ENCODE assay signal across 17 mouse cellular contexts in the genomic region with DNA sequence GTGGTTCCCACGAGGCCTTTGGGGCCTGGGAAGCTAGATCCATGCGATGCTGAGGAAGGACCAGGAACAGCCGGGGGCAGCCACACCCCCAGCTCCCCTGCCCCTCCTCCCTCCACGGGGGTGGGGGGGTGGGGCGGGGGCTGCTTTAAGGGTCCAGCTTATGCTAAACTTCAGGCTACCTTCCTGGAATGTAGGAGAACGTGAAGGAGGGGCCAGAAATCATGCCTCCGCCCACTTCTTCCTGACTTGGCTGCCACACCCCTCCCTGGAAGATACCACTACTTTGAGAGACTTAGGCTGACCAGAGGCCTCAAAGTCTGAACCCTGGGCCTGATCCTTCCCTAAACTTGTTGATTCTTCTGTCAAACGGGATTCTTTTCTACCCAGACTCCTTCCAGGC. TPM values are rescaled to one million over a fixed set of nuclear protein-coding genes. Genes with fewer than 3 reads are reported as not detected.
DNase-seq lines count a peak whose midpoint lies in the region; ATAC-seq and TF ChIP-seq lines count a peak whose summit lies in the region.
"Had no signal": no experiment of that assay in that cellular context is flagged by ENCODE, and none has a peak within 500 bp of the region (broad histone marks: within the 10 kb centered on the region; RNA-seq: fewer than 3 reads in every experiment).

No protein-coding gene starts in this region.

- no peak overlapping the region for H3K9ac ChIP-seq in hindbrain, embryonic 13.5 days
- H3K9ac ChIP-seq in MEL (ENCODE audit: control insufficient read depth, low read depth, low read length, poor library complexity, severe bottlenecking), result no peak overlapping the region
- H3K9ac ChIP-seq: embryonic facial prominence, embryonic 13.5 days had no signal

- H3K36me3 ChIP-seq in hindbrain, embryonic 10.5 days, result no peaks in the 10 kb centered on the region
- no peaks in the 10 kb centered on the region for H3K36me3 ChIP-seq in hindbrain, embryonic 13.5 days
- no peaks in the 10 kb centered on the region for H3K36me3 ChIP-seq in MEL (ENCODE audit: control insufficient read depth in 1 of 2, insufficient read depth in 2 of 2, low read length in 2 of 2)
- H3K36me3 ChIP-seq: embryonic facial prominence, embryonic 13.5 days; forebrain, embryonic 10.5 days had no signal

- TF ChIP-seq EP300 in MEL (IDR thresholded peaks at IDR 0.05; ENCODE audit: low read depth in 1 of 2, low read length in 2 of 2), result no peak

- 0 out of 2 replicates have a peak overlapping the region, but pooled peaks have one; percentile 8 for H3K27ac ChIP-seq in hindbrain, embryonic 10.5 days
- H3K27ac ChIP-seq in hindbrain, embryonic 13.5 days, result no peak overlapping the region
- H3K27ac ChIP-seq in MEL (ENCODE audit: control insufficient read depth, low read depth, low read length), result no peak overlapping the region
- H3K27ac ChIP-seq: embryonic facial prominence, embryonic 13.5 days; forebrain, embryonic 10.5 days; heart, adult 2 months had no signal

- H3K27me3 ChIP-seq in hindbrain, embryonic 10.5 days (ENCODE audit: insufficient read depth, poor library complexity, severe bottlenecking), result 0 out of 2 replicates have a peak, but pooled peaks cover 3% of the 10 kb centered on the region
- no peaks in the 10 kb centered on the region for H3K27me3 ChIP-seq in hindbrain, embryonic 13.5 days
- H3K27me3 ChIP-seq in MEL (ENCODE audit: control insufficient read depth in 1 of 2, insufficient read depth in 2 of 2, low read length in 2 of 2), result no peaks in the 10 kb centered on the region
- H3K27me3 ChIP-seq: embryonic facial prominence, embryonic 13.5 days had no signal

- no peaks in the 10 kb centered on the region for H3K9me3 ChIP-seq in hindbrain, embryonic 10.5 days
- H3K9me3 ChIP-seq in hindbrain, embryonic 13.5 days, result no peaks in the 10 kb centered on the region
- H3K9me3 ChIP-seq in MEL (replicated peaks; ENCODE audit: insufficient read depth, low read length), result no peaks in the 10 kb centered on the region
- H3K9me3 ChIP-seq: embryonic facial prominence, embryonic 13.5 days; forebrain, embryonic 10.5 days; megakaryocyte, embryonic 14.5 days had no signal

- DNase-seq in hindbrain, embryonic 10.5 days (ENCODE audit: low spot score), result no peak
- peak; percentile 20 for DNase-seq in 416B (ENCODE audit: low read depth)
- peak; percentile 35 for DNase-seq in MEL (ENCODE audit: low read depth, low spot score)
- no peak for DNase-seq in left cerebral cortex, postnatal 25 days (ENCODE audit: low spot score in 2 of 2)
- no peak for DNase-seq in gastrocnemius, adult 8-10 months (ENCODE audit: low spot score in 2 of 2)
- DNase-seq: adrenal gland, postnatal 14 days; cerebellum, postnatal 10 days; heart, adult 2 months; kidney, adult 18-20 months; retina, postnatal 1 day had no signal

- intact Hi-C loops in left cerebral cortex, postnatal 25 days (cut with DNase I), result no loop called here

- ATAC-seq in hindbrain, embryonic 13.5 days (ENCODE audit: low FRiP score), result no peak
- 0 out of 2 replicates have a peak, but pooled peaks have one; percentile 20 for ATAC-seq in megakaryocyte-erythroid progenitor cell, adult 5-6 weeks (replicated peaks; ENCODE audit: low FRiP score, low TSS enrichment, poor library complexity, severe bottlenecking)
- ATAC-seq: CD4-positive, CD25-positive, alpha-beta regulatory T cell, adult 4 months had no signal

- TF ChIP-seq POLR2A in MEL (IDR thresholded peaks at IDR 0.05; ENCODE audit: control insufficient read depth in 1 of 2, insufficient read depth in 1 of 2, low read depth in 1 of 2, low read length in 2 of 2, poor library complexity in 1 of 2), result no peak

- H3K4me3 ChIP-seq in hindbrain, embryonic 10.5 days, result no peak overlapping the region
- H3K4me3 ChIP-seq in hindbrain, embryonic 13.5 days, result no peak overlapping the region
- H3K4me3 ChIP-seq in MEL (ENCODE audit: control insufficient read depth in 1 of 2, insufficient read depth in 1 of 2, low read depth in 2 of 2, low read length in 2 of 2), result no peak overlapping the region
- H3K4me3 ChIP-seq: embryonic facial prominence, embryonic 13.5 days; forebrain, embryonic 10.5 days; heart, adult 2 months; megakaryocyte, embryonic 14.5 days had no signal

- no peaks in the 10 kb centered on the region for H3K79me2 ChIP-seq in MEL (ENCODE audit: control insufficient read depth, insufficient read depth, low read length, poor library complexity)

- TF ChIP-seq RAD21 in MEL (IDR thresholded peaks at IDR 0.05; ENCODE audit: low read depth, low read length), result no peak

- no peak for TF ChIP-seq CTCF in MEL (IDR thresholded peaks at IDR 0.05 in 2 of 3, conservative IDR thresholded peaks at IDR 0.05 in 1 of 3; ENCODE audit: control insufficient read depth in 1 of 3, insufficient read depth in 1 of 3, low read depth in 2 of 3, low read length in 3 of 3, poor library complexity in 1 of 3, severe bottlenecking in 1 of 3)

- no peak overlapping the region for H3K4me2 ChIP-seq in hindbrain, embryonic 13.5 days
- H3K4me2 ChIP-seq: embryonic facial prominence, embryonic 13.5 days; liver, embryonic 11.5 days had no signal

- peaks cover 42% of the 10 kb centered on the region for H3K4me1 ChIP-seq in hindbrain, embryonic 10.5 days (replicated peaks)
- peaks cover 6% of the 10 kb centered on the region for H3K4me1 ChIP-seq in hindbrain, embryonic 13.5 days (replicated peaks)
- peaks cover 0 to 3% of the 10 kb centered on the region in 2 experiments; a peak in 1 of 4 replicates for H3K4me1 ChIP-seq in MEL (ENCODE audit: control insufficient read depth in 1 of 2, insufficient read depth in 2 of 2, low read length in 2 of 2)

- WGBS in hindbrain, embryonic 10.5 days, result 50% methylated on average over 8 of the region's 8 CpGs
- WGBS in hindbrain, embryonic 13.5 days, result 37% methylated on average over 8 of the region's 8 CpGs

TF ChIP-seq in MEL, 35 proteins besides CTCF, POLR2A, EP300 and RAD21 (continues in another document):
- TF ChIP-seq ZKSCAN1 (IDR thresholded peaks at IDR 0.05; ENCODE audit: low read depth, low read length), result no peak
- TF ChIP-seq SIN3A (IDR thresholded peaks at IDR 0.05; ENCODE audit: low read length), result no peak
- TF ChIP-seq MAX (IDR thresholded peaks at IDR 0.05; ENCODE audit: low read length), result no peak
- no peak for TF ChIP-seq JUND (IDR thresholded peaks at IDR 0.05; ENCODE audit: low read depth, low read length)
- TF ChIP-seq BHLHE40 (IDR thresholded peaks at IDR 0.05; ENCODE audit: borderline replicate concordance, low read depth, low read length), result no peak
- no peak for TF ChIP-seq TBP (IDR thresholded peaks at IDR 0.05; ENCODE audit: low read depth, low read length)
- TF ChIP-seq HCFC1 (IDR thresholded peaks at IDR 0.05; ENCODE audit: low read depth, low read length), result no peak
- TF ChIP-seq ETS1 (IDR thresholded peaks at IDR 0.05; ENCODE audit: low read depth, low read length), result no peak
- TF ChIP-seq POLR2AphosphoS5 (IDR thresholded peaks at IDR 0.05; ENCODE audit: borderline replicate concordance, low read depth, low read length), result no peak

RNA-seq across cellular contexts. Expression of a gene that starts 17.9 kb away (rescaled TPM):
- polyA plus RNA-seq in hindbrain, embryonic 10.5 days (2016; fragmentation: Nextera tagmentation; extraction: Ambion mirVana), result 2.1 and 2.7 TPM in 2 replicates
- polyA plus RNA-seq in hindbrain, embryonic 13.5 days (2015; fragmentation: Nextera tagmentation; extraction: Ambion mirVana), result 0.44 and 0.50 TPM in 2 replicates
- 0.20 and 0.23 TPM in 2 replicates for total RNA-seq in MEL (2012; rRNA removed)
- polyA plus RNA-seq in MEL (2012; ENCODE audit: insufficient read depth in 1 of 2, insufficient read length in 2 of 2, low read depth in 1 of 2, low replicate concordance in 2 of 2, missing spikeins in 1 of 2), result 1 to 10 TPM in 1 of 2 experiments, not detected in 1; 2.7 TPM
- not detected in 2 replicates for total RNA-seq in megakaryocyte-erythroid progenitor cell, adult 5-6 weeks (2014; fragmentation: Nextera tagmentation)
- not detected in 2 replicates for total RNA-seq in megakaryocyte-erythroid progenitor cell, adult 5-6 weeks (2017)
- 10 to 100 TPM; 12.2 to 16.1 TPM for total RNA-seq in left cerebral cortex, postnatal 25 days (2021)
- total RNA-seq in gastrocnemius, adult 8-10 months (2022), result not detected

RNA-seq across cellular contexts. Expression of a gene that starts 18.7 kb away (rescaled TPM):
- polyA plus RNA-seq in hindbrain, embryonic 10.5 days (2016; fragmentation: Nextera tagmentation; extraction: Ambion mirVana), result 135 and 181 TPM in 2 replicates
- 34.4 and 34.9 TPM in 2 replicates for polyA plus RNA-seq in hindbrain, embryonic 13.5 days (2015; fragmentation: Nextera tagmentation; extraction: Ambion mirVana)
- 160 and 189 TPM in 2 replicates for total RNA-seq in MEL (2012; rRNA removed)
- 100 to 1,000 TPM in 1 of 2 experiments, not detected in 1; 145 TPM for polyA plus RNA-seq in MEL (2012; ENCODE audit: insufficient read depth in 1 of 2, insufficient read length in 2 of 2, low read depth in 1 of 2, low replicate concordance in 2 of 2, missing spikeins in 1 of 2)
- 112 and 116 TPM in 2 replicates for total RNA-seq in megakaryocyte-erythroid progenitor cell, adult 5-6 weeks (2014; fragmentation: Nextera tagmentation)
- total RNA-seq in megakaryocyte-erythroid progenitor cell, adult 5-6 weeks (2017), result 136 and 160 TPM in 2 replicates
- 1 to 10 TPM; 8.9 to 9.9 TPM for total RNA-seq in left cerebral cortex, postnatal 25 days (2021)
- 1 to 10 TPM; 4.2 to 5.4 (median 4.7) TPM for total RNA-seq in gastrocnemius, adult 8-10 months (2022)

RNA-seq across cellular contexts. Expression of a gene that starts 18.8 kb away (rescaled TPM):
- polyA plus RNA-seq in hindbrain, embryonic 10.5 days (2016; fragmentation: Nextera tagmentation; extraction: Ambion mirVana), result 387 and 389 TPM in 2 replicates
- polyA plus RNA-seq in hindbrain, embryonic 13.5 days (2015; fragmentation: Nextera tagmentation; extraction: Ambion mirVana), result 386 and 403 TPM in 2 replicates
- 322 and 354 TPM in 2 replicates for total RNA-seq in MEL (2012; rRNA removed)
- polyA plus RNA-seq in MEL (2012; ENCODE audit: insufficient read depth in 1 of 2, insufficient read length in 2 of 2, low read depth in 1 of 2, low replicate concordance in 2 of 2, missing spikeins in 1 of 2), result 100 to 1,000 TPM in 1 of 2 experiments, not detected in 1; 337 TPM
- 222 and 247 TPM in 2 replicates for total RNA-seq in megakaryocyte-erythroid progenitor cell, adult 5-6 weeks (2014; fragmentation: Nextera tagmentation)
- 196 and 256 TPM in 2 replicates for total RNA-seq in megakaryocyte-erythroid progenitor cell, adult 5-6 weeks (2017)
- 10 to 100 TPM; 70.0 to 76.0 TPM for total RNA-seq in left cerebral cortex, postnatal 25 days (2021)
- 10 to 100 TPM; 74.3 to 86.5 (median 83.2) TPM for total RNA-seq in gastrocnemius, adult 8-10 months (2022)

RNA-seq across cellular contexts. Expression of a gene that starts 40.0 kb away (rescaled TPM):
- 162 and 170 TPM in 2 replicates for polyA plus RNA-seq in hindbrain, embryonic 10.5 days (2016; fragmentation: Nextera tagmentation; extraction: Ambion mirVana)
- 157 and 159 TPM in 2 replicates for polyA plus RNA-seq in hindbrain, embryonic 13.5 days (2015; fragmentation: Nextera tagmentation; extraction: Ambion mirVana)
- total RNA-seq in MEL (2012; rRNA removed), result 36.7 and 38.1 TPM in 2 replicates
- 10 to 100 TPM in 1 of 2 experiments, not detected in 1; 69.7 TPM for polyA plus RNA-seq in MEL (2012; ENCODE audit: insufficient read depth in 1 of 2, insufficient read length in 2 of 2, low read depth in 1 of 2, low replicate concordance in 2 of 2, missing spikeins in 1 of 2)
- 50.6 and 51.2 TPM in 2 replicates for total RNA-seq in megakaryocyte-erythroid progenitor cell, adult 5-6 weeks (2014; fragmentation: Nextera tagmentation)
- total RNA-seq in megakaryocyte-erythroid progenitor cell, adult 5-6 weeks (2017), result 23.2 and 26.6 TPM in 2 replicates
- 100 to 1,000 TPM; 180 to 188 TPM for total RNA-seq in left cerebral cortex, postnatal 25 days (2021)
- 1 to 10 TPM; 2.5 to 6.0 (median 4.2) TPM for total RNA-seq in gastrocnemius, adult 8-10 months (2022)

Comparison
In these comparisons a context has a peak if more than half of its experiments do, and no peak if none do; other contexts are left out.
1. DNase-seq: peak in 416B (single experiment) and MEL (single experiment); none in hindbrain, embryonic 10.5 days (single experiment), left cerebral cortex, postnatal 25 days (0 of 2) and gastrocnemius, adult 8-10 months (0 of 2).
2. RNA of a gene that starts 17.9 kb away (total RNA-seq): 12.2 to 16.1 TPM in left cerebral cortex, postnatal 25 days; 0.20 to 0.23 TPM in MEL, not detected in gastrocnemius, adult 8-10 months and not detected in megakaryocyte-erythroid progenitor cell, adult 5-6 weeks; every median in the first group is over 10 times any median in the second.
3. RNA of a gene that starts 18.7 kb away (total RNA-seq): 160 to 189 TPM in MEL and 112 to 160 TPM in megakaryocyte-erythroid progenitor cell, adult 5-6 weeks; 8.9 to 9.9 TPM in left cerebral cortex, postnatal 25 days and 4.2 to 5.4 TPM in gastrocnemius, adult 8-10 months; every median in the first group is over 10 times any median in the second.